Comparison of ENCODE assay signal across 22 mouse cellular contexts in genomic region chrX:121893206-121893605, GRCm38 (mm10).
"Had no signal": no experiment of that assay in that cellular context is flagged by ENCODE, and none has a peak within 500 bp of the region (broad histone marks: within the 10 kb centered on the region; RNA-seq: fewer than 3 reads in every experiment).

No protein-coding gene starts in this region.

- H3K4me1 ChIP-seq: heart, embryonic 13.5 days; heart, embryonic 15.5 days; hindbrain, embryonic 13.5 days; hindbrain, embryonic 15.5 days; limb, embryonic 13.5 days; limb, embryonic 15.5 days; liver, embryonic 12.5 days had no signal

- DNase-seq: gastrocnemius, postnatal 14 days; gastrocnemius, postnatal 36 days; heart, adult 18-20 months; heart, postnatal 14 days; heart, postnatal 36 days; kidney, adult 18-20 months; kidney, adult 8-10 months; kidney, postnatal 14 days; kidney, postnatal 36 days; layer of hippocampus, adult 9-11 months; layer of hippocampus, postnatal 36 days; left cerebral cortex, postnatal 4 days had no signal

- H3K36me3 ChIP-seq: heart, embryonic 13.5 days; heart, embryonic 15.5 days; hindbrain, embryonic 13.5 days; hindbrain, embryonic 15.5 days; limb, embryonic 13.5 days; limb, embryonic 15.5 days; liver, embryonic 12.5 days had no signal

- H3K9me3 ChIP-seq: heart, embryonic 13.5 days; heart, embryonic 15.5 days; hindbrain, embryonic 13.5 days; hindbrain, embryonic 15.5 days; limb, embryonic 13.5 days; limb, embryonic 15.5 days; liver, embryonic 12.5 days had no signal

- H3K27me3 ChIP-seq: heart, embryonic 13.5 days; heart, embryonic 15.5 days; hindbrain, embryonic 13.5 days; hindbrain, embryonic 15.5 days; limb, embryonic 13.5 days; limb, embryonic 15.5 days; liver, embryonic 12.5 days had no signal

- H3K4me3 ChIP-seq: heart, embryonic 13.5 days; heart, embryonic 15.5 days; hindbrain, embryonic 13.5 days; hindbrain, embryonic 15.5 days; limb, embryonic 13.5 days; limb, embryonic 15.5 days; liver, embryonic 12.5 days had no signal

- H3K9ac ChIP-seq: heart, embryonic 13.5 days; heart, embryonic 15.5 days; hindbrain, embryonic 13.5 days; hindbrain, embryonic 15.5 days; limb, embryonic 13.5 days; limb, embryonic 15.5 days; liver, embryonic 12.5 days; liver, embryonic 14.5 days had no signal

- H3K27ac ChIP-seq: heart, embryonic 13.5 days; heart, embryonic 15.5 days; hindbrain, embryonic 13.5 days; hindbrain, embryonic 15.5 days; hindbrain, postnatal 0 days; limb, embryonic 13.5 days; limb, embryonic 15.5 days; liver, embryonic 12.5 days; liver, embryonic 14.5 days had no signal

- ATAC-seq: hindbrain, postnatal 0 days; liver, embryonic 12.5 days had no signal

- H3K4me2 ChIP-seq: heart, embryonic 11.5 days; heart, embryonic 13.5 days; heart, embryonic 15.5 days; hindbrain, embryonic 13.5 days; hindbrain, embryonic 15.5 days; limb, embryonic 13.5 days; limb, embryonic 15.5 days; liver, embryonic 12.5 days had no signal
